Mouse (Mus musculus) right cerebral cortex, postnatal 25 days (tissue): Measurements from ENCODE around the gene Mgll.

Experiments used
- DNase-seq: peaks from one replicate; pipeline ENCODE4 v3.0.0; 2022

Mgll gene

DNA sequence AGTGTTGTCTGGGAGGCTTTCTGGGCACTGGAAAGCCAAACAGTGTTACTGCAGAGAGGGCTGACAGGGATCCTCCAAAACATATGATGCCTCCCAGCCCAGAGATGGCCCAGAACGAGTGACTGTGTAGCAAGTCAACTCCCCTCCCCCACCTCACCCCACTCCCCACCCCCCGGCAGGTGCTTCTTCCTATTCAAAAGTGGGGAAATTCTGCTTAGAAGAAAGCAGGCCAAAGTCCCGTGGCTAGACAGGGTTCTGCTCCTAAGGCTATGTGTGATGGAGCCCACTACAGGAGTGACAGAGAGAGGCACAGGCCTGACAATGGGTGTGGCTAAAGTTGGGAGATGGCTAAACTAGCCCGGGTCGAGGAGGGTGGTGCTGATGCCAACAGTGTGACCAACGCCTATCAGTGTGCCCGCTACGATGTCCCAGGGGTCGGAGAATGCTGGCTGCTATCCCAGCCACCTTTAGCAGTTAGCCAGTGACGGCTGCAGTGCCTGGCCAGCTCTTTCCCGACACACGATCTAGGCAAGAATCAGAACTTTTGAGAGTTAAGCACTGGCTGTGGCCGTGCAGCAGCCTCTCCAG, 52.2 kb downstream of the Mgll start:
- no peak for DNase-seq

DNA sequence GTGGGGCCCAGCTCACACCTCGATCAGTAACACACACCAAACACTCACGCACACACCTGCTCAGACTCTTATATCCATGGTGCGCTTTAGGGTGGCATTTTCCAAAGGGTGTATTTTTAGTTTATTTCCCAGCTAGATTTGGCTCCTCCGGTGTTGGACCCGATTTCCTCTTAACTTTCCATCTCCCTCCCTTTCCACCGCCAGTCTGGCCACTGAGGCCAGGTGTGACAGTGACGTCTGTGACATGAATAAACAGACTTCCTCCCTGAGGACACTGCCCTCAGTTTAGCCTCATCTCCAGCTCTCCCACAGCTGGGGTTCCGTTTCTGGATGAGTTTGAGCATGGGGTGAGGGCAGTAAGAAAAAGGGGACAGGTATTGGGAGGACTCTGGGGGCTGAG, 52.8 kb downstream of the Mgll start:
- no peak for DNase-seq

DNA sequence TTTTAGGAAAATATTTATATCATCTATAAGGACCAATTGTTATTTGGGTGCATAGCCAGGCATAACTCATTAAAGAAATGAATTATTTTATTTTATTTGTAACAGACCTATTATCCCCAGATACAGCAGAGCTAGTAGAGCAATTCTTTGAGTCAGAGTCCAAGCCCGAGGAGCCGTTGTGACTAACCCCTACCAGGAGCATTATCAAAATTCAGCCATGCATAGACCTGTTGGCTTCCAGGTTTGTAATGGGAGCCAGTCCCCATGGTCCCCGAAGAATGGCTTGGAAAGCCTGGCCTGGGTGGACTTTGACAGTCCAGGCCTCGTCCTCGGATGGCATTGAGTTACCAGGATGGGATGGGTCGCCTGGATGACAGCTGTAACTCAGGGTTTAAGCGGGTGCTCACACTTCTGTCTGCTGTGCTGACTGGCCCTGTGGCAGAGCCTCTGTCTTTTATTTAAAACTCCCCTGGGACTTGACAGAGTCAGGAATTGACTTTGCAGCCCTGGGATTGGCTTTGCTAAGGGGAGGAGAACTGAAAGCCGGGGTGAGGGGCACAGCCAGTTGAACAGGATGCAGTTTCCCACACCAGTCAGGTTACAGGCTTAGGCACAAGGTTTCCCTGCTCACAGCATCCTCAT, 54.0 kb downstream of the Mgll start:
- DNase-seq: no peak

DNA sequence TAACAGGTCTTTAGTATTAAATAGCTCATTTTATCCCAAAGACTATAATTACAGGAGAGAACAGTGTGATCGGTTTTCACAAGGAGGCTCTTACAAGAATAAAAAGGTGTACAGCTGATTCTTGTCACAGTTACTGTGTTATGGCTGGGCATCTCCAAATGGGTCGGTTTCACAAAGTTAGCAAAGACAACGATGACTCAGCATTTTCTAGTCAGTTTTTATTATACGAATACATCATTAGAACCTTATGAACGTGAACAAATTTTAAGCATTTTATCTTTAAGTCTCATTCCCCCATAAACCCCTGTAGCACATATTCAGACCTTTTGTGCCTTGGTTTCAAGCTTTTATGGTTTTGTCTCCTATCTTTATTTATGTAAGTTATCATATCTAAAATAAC, 55.5 kb downstream of the Mgll start:
- no peak for DNase-seq

DNA sequence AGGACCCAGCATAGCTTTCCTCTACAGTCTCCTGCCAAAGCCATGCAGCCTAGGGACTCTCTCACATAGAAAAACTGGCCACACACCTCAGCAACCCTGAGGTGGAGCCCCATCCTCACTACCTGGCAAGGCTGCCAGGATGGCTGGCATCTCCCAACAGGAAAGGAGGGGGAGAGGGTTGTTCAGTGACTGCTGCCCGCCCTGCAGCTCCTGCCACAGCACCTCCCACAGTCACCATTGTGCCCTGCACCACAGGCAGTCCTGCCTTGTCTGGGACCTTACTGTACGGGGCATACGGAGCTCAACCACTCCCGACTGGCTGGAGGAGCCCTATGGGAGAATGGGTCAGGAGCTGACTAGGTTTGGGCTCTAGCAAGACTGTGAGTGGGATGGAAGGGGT, 57.7 kb downstream of the Mgll start:
- no peak for DNase-seq

DNA sequence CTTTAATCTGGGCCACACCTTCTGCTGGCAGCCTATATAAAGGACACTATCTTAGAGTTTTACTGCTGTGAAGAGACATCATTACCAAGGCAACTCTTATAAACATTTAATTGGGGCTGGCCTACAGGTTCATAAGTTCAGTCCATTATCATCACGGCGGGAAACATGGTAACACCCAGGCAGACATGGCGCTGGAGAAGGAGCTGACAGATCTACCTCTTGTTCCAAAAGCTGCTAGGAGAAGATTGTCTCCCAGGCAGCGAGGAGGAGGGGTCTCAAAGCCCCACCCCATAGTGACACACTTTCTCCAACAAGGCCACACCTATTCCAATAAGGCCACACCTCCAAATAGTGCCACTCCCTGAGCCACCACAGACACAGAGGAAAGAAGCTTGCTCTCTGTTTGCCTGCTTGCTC, 58.8 kb downstream of the Mgll start:
- DNase-seq: no peak

DNA sequence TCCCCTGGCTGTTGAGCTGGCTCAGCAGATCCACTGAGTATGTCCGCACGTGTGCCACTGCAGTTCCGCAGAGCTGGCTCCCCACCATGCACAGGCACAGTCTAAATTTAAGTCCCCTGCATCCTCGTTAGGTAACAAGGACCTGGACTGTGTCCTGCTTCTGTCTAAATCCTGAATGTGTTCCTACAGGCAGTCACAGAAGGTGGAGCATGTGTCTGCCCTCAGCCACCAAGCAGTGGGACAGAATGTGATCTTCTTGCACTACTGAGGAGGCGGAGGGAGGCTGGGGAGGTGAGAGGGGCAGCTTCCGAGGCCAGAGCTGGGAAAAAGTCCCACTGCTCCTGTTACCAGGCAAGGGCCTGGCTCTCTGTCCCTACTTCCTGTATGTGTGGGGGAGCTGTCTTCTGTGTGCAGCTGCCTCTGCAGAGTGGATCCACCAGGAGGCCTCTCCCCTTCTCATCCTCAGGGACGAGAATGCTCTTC, 60.5 kb downstream of the Mgll start:
- no peak for DNase-seq

DNA sequence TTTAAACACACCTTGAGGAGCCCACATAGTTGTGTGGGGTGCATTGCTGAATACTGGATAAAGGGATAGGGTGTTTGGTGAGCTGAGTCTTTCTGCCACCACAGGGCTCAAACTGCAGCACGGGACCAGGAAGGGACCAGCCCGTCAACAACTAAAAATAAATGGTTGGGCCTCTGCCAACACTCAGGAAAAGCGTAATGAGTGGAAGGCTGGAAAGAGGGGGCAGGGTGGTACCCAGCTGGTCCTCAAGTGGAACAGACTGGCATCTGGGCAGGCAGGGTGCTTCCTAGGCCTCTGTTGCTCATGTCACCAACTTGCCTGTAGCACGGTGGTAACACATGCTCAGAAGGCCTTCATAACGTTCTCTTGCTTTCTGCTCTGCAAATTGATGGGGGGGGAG, 61.1 kb downstream of the Mgll start:
- no peak for DNase-seq

DNA sequence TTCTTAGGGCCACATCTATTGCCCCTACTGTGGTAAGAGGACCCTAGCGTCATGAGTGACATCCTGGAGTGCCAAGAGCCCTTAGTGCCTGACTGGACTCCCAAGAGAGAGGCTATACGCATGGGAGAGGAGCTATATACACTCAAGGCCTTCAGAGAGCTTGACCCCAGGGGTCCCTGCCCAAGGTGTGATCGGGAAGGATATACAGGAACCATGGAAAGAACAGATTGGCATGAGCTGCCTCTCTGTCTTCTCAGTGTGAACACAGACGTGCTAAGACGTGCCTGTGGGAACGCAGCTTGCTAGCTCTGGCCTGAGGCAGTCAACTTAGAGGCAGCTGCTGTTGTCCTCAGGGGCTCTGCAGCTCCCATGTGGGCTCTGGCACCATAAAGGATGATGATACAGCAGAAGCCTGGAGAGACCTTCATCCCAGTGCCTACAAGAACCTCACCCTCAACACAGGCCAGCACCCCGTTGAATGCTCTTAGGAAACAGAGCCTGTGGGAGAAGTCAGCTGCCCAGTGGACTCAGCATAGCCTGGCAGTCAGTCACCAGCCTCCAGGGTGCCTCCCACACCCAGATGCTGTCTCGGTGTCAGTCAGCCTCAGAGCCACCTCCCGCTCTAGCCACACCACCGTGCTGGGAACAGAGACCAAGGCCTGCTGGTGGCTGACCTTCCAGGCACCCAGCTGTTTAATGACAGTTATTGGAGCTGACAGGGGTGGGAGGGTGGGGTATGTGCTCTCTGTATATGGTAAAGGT, 61.8 kb downstream of the Mgll start:
- no peak for DNase-seq

DNA sequence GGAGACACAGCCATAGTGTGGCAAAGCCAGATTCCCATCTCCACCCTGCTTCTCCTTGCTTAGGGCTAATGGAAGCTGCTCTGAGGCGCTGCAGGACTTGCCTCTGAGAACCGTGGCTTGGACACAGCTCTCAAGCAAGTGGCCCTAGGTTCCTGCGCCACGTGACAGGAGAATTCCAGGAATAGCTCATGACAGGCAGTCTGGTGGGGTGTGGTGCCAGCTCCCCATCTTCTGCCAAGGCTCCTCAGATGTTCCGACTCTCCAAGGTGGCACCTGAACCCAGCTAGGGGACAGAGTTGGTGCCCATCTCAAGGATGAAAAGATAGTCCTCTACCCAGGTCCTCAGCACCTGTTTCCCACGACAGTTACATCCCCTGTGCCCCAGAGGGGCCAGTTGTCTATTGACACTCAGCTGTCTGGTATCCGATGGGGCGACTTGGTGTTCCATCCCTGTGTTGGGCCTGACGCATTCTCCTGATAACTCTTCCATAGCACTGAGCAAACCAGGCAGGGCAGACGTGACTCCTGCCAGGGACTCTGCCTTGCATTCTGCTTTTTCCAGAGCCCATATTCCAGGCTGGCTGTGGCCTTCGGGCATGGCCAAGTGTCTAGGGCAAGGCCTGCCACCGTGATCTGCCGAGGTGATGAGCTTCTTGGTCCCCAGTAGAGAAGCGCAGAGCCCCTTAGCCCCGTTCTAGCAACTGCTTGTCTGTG, 62.7 kb downstream of the Mgll start:
- no peak for DNase-seq

DNA sequence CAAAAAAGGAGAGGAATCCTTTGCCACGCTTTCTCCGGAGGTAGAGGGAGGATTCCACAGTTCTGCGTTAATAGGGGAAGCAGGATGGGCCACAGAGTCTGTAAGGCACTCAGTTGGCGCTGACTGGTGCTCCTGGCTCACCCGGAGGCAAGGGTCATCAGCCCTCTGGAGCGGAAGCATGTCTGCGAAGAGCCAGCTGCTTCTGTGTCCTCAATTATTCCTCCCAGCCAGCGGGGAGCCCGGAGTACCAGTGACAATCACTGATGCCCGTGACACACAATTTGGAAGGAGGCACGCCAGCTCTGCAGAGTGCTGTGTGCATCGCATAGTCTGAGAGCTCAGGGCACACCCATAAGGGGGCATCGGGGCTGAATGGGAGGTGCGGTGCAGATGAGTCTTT, 63.3 kb downstream of the Mgll start:
- no peak for DNase-seq

DNA sequence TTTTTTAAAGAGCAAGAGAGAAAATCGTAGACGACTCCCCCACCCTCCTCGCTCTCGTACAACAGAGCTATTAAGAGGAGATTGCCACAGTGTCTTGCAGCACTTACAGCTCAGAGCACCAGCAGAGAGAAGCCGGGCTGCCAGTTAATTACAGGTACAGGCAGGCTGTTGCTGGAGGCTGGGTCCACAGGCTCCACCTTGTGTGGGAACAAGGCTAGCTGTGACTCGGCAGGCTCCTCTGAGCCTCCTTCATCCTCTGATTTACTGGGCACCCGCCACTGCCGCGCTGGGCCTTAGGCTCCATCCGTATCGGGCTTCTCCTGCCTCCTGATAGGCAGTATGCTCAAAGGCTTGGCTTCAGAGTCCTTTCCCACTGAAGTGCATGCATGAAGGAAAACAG, 64.0 kb downstream of the Mgll start:
- DNase-seq: no peak

DNA sequence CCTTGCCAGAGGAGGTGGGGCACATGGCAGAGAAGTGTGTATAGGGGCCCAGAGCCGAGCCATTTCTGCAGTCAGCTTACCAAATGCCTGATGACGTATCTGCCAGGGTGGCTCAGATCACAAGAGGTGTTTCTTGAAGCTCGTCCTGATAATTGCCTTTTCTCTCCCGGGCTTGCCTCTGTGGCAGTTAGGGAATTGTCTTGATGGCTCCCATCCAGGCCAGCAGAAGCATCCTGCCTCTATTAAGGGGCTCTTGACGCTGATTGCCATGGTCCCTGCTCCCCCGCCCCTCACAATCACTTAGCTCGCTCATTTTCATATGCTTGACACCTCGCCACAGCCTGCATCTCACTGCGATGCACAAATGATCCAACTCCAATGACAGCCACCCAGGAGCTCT, 67.1 kb downstream of the Mgll start:
- no peak for DNase-seq

DNA sequence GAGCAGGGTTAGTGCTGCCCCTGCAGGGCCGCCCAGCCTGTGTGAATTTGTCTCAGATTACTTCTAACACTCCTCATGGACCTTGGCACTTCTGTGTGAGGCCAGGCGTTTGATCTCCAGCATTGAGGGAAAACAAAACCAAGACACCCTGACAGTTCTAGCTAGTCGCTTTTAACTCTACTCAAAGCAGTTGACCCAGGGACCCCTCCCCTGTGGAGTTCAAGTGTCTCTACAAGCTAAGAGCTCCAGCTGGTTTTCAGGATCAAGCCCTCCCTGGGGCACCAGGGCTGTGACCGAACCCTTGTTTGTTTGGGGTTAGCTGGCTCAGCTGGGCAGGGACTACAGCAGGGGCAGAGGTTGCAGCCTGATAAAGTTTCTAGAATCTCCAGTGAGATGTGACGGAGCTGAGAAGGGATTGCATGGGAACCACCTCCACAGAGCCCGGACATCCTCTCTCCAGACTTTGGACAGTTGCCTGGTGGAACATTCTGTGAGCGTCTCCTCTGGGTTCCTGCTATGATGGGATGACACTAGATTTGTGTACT, 68.0 kb downstream of the Mgll start:
- no peak for DNase-seq

DNA sequence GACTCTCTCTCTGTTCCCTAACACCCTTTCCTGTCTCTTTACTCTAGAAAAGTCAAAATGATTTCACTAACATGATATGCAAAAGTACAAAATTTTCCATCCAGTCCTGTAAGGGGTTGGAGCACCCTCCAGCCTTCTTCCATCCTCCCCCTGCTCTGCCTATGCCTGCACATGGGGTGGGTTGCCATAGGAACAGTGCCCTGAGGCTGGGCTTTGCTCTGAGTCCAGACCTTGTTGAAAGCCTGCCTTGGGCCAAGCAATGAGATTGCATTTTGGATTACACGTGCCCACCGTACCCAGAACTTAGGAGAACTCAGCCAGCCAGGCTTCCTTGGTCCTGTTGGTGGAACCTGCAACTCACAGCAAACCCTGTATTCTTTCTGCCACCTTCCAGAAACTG, 69.0 kb downstream of the Mgll start:
- no peak for DNase-seq

DNA sequence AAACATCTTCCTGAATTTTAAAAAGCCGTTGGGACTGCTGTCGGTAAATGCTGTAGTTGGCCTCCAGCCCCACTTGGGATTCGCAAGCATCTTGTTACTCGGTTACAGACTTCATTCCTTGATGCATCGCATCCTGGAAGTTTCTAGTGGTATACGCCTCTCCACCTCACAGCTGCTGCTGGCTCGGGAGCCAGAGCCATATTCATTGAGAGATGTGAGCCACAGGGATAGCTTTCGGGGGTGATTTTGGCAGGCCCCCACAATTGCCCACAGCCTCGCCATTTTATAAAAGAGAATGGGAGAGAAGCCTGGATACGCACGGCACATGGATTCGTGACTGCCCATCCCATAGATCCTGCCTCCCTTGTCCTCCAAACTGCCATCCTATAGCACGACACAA, 69.7 kb downstream of the Mgll start:
- DNase-seq: no peak

DNA sequence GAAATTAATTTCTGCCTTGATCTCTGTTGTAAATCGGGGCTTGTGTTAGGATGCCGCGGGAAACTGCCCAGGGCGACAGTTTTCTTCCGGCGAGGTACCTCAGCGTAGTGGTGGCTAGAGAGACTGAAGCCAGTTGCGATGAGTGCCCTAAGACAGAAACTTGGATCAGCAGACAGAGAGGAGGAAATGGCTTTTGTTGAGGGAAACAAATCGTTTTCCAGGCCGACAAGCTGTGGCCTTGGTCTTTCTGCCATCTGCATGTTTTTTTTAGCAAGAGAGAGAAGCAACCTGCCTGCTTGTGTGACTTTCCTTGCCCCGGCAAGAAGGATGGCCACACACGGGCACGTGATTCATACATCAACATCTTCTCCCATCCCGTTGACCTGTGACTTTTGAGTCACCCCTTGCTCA, 70.4 kb downstream of the Mgll start:
- no peak for DNase-seq

DNA sequence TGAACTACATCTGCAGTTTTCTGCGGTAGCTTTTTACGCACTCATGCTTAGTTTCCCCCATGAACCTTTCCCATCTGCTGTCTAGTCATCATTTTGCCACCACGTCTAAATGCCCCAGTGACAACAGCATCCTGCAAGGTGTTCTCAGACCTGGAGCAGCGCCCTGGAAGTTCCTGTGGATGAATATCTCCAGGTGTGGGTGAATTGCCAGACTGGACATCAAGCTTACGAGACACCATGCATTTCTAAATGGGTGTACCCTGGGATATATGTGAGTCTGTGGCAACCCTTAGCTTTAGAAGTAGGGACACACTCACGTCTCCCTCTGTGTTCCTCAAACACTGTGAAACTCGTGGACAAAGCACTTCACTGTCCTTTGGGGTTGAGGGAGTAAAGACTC, 76.0 kb downstream of the Mgll start:
- DNase-seq: no peak

DNA sequence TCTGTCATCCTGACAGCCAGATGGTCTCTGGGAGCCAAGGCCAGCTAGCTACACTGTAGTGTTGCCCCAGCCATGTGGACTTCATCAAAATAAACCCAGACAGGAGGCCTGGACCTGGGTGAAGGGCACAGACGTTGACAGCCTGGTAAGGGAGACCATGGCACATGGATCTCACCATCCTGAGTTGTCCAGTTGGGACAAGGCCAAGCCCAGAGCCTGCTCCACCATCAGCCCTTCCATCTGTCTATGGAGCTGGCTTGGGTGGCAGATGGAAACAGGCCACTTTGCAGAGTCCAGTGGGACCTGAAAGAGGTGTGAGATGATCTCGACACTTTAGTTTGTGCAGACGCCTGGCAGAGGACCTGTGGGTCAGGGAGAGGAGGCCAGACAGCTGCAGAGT, 76.5 kb downstream of the Mgll start:
- no peak for DNase-seq

DNA sequence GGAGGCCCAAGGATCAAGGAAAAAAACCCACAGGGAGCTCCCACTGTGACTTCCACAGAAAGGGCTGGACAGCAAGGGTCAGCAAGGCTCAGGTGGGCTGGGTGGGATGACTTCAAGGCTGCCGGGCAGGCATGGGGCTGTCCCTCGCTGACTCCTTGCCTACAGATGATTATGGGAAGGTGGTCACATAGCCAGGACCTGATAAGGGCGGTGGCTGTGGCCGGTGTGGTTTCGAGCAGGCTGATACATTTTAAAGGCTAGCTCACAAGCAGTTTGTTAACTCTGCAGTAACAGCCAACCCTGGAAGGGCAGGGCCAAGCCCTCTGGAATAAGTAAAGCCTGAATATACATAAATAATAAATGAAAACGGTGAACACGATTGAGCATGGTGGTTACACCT, 78.8 kb downstream of the Mgll start:
- no peak for DNase-seq

DNA sequence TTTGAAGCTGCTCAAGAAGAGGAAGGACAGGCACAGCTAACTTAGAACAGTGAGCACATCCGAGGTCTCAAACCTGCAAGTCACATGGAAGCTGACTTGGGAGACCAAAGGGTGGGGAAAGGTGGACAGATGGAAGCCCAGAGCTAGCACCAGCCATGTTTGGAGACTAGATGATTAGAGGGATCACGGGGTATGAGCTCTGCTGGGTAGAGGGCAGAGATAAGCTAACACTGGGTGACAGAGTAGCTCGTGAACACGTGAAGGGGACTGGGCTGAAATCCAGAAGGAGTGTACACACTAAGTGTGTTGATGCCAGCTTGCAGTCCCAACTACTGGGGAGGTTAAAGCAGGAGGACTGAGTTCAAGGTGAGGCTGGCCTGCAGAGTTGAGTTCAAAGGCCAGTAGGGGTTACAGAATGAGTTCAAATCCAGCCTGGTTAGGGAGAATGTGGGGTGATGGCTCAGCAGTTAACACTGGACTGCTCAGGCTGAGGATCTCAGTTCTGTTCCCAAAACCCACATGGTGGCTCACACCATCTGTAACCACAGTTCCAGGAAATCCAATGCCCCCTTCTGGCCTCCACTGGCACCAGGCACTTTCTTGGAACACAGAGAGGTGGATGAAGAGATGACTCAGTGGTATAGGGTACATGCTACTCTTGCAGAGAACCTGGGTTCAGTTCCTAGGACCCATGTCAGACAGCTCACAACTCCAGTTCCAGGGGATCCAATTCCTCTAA, 79.9 kb downstream of the Mgll start:
- DNase-seq: no peak

DNA sequence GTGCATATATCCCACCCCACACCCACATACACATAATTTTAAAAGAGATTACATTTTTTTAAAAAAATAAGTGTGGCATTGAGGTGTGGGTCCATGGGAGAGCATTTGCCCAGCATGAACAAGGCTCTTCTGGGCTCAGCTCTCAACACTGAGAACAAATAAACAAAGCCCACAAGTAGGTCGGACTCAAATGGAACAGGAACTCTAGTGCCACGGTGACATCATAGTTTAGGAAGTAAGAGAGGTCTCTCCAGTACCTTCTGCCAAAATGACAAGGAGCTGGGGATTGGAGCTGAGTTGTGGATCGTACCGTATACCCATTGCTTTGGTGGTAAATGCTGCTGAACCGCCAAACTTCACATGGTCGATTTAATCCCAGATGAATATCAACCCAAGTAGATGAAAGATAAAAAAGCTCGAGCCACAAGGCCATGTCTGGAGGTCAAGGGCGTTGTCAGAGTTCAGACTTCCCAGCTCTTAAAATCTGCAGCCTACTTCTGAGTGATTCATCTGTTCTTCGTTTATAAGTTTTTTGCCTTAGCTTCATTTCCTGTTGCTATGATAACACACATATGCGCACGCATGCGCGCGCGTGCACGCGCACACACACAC, 80.9 kb downstream of the Mgll start:
- no peak for DNase-seq
